Mouse (Mus musculus): ENCODE data around the gene Katnal1. TPM values are rescaled to one million over a fixed set of nuclear protein-coding genes. Genes with fewer than 3 reads are reported as not detected.
A peak's percentile ranks its signal among the peaks of the same experiment; 100 is the strongest.

Gene Katnal1
- polyA plus RNA-seq, 1 experiment from 2014 or later: 19.9 TPM

- no peak for TF ChIP-seq CTCF (IDR thresholded peaks at IDR 0.05)
- CTCF ChIA-PET: interaction anchor here (2.7 kb wide), 1 partner anchor 10 kb away, joined by 6 read pairs; no protein-coding TSS in a partner anchor
- ATAC-seq (no peak), DNase-seq (ENCODE audit: low read depth, low spot score) (no peak)
- POLR2A ChIA-PET: no interaction called here
- no peaks in the 10 kb centered on the region for H3K27me3 ChIP-seq
- in situ Hi-C loops (cut with MboI; ENCODE audit: low pct_unique_long_range_greater_than_20kb): no loop called here
These were observed 61.9 kb downstream of the Katnal1 start for GRCm38 (mm10) chr5:148867171-148867570.

- DNase-seq (ENCODE audit: low read depth, low spot score): no peak
- ATAC-seq: no peak
- in situ Hi-C loops (cut with MboI; ENCODE audit: low pct_unique_long_range_greater_than_20kb): no loop called here
- ChIA-PET CTCF (interaction anchor here (1.9 to 2.7 kb wide), 2 partner anchors 11 to 58 kb away, joined by 6 to 8 read pairs; no protein-coding TSS in a partner anchor), POLR2A (interaction anchor here (1.7 kb wide), 1 partner anchor 7 kb away, joined by 3 read pairs; no protein-coding TSS in a partner anchor)
- no peaks in the 10 kb centered on the region for H3K27me3 ChIP-seq
- no peak for TF ChIP-seq CTCF (IDR thresholded peaks at IDR 0.05)
These were observed 62.5 kb downstream of the Katnal1 start for GRCm38 (mm10) chr5:148866571-148866970.

- no peak for TF ChIP-seq CTCF (IDR thresholded peaks at IDR 0.05)
- ATAC-seq: no peak
These were observed 65.7 kb downstream of the Katnal1 start for GRCm38 (mm10) chr5:148863409-148863808.

GRCm38 (mm10) chr5:148862853-148863252 is 66.3 kb downstream of the Katnal1 start:
- ChIA-PET CTCF (no interaction called here), POLR2A (no interaction called here)
- H3K27me3 ChIP-seq: no peaks in the 10 kb centered on the region
- no peak for ATAC-seq
- in situ Hi-C loops (cut with MboI; ENCODE audit: low pct_unique_long_range_greater_than_20kb): no loop called here
- no peak for DNase-seq (ENCODE audit: low read depth, low spot score)
- no peak for TF ChIP-seq CTCF (IDR thresholded peaks at IDR 0.05)

More at GRCm38 (mm10) chr5:148863409-148863808, 65.7 kb downstream of the Katnal1 start:
- CTCF ChIA-PET: no interaction called here
- in situ Hi-C loops (cut with MboI; ENCODE audit: low pct_unique_long_range_greater_than_20kb): no loop called here
- DNase-seq (ENCODE audit: low read depth, low spot score): no peak
- POLR2A ChIA-PET: no interaction called here
- no peaks in the 10 kb centered on the region for H3K27me3 ChIP-seq

- H3K27me3 ChIP-seq: no peaks in the 10 kb centered on the region
- DNase-seq (ENCODE audit: low read depth, low spot score) (no peak), ATAC-seq (no peak)
- in situ Hi-C loops (cut with MboI; ENCODE audit: low pct_unique_long_range_greater_than_20kb): no loop called here
- CTCF ChIA-PET: interaction anchor here (1.2 kb wide), 1 partner anchor 31 kb away, joined by 4 read pairs; no protein-coding TSS in a partner anchor
- POLR2A ChIA-PET: no interaction called here
- no peak for TF ChIP-seq CTCF (IDR thresholded peaks at IDR 0.05)
These were observed 67.0 kb downstream of the Katnal1 start for GRCm38 (mm10) chr5:148862136-148862535.

GRCm38 (mm10) chr5:148857522-148857921 is 71.6 kb downstream of the Katnal1 start:
- ChIA-PET POLR2A (no interaction called here), CTCF (no interaction called here)
- in situ Hi-C loops (cut with MboI; ENCODE audit: low pct_unique_long_range_greater_than_20kb): no loop called here
- no peak for TF ChIP-seq CTCF (IDR thresholded peaks at IDR 0.05)
- DNase-seq (ENCODE audit: low read depth, low spot score) (no peak), ATAC-seq (no peak)
- no peaks in the 10 kb centered on the region for H3K27me3 ChIP-seq

- ChIA-PET CTCF (interaction anchor here (1.2 kb wide), 1 partner anchor 25 kb away, joined by 3 read pairs; no protein-coding TSS in a partner anchor), POLR2A (no interaction called here)
- H3K27me3 ChIP-seq: no peaks in the 10 kb centered on the region
- in situ Hi-C loops (cut with MboI; ENCODE audit: low pct_unique_long_range_greater_than_20kb): no loop called here
- TF ChIP-seq CTCF (IDR thresholded peaks at IDR 0.05): no peak
- DNase-seq (ENCODE audit: low read depth, low spot score): no peak
- ATAC-seq: peak; percentile 12
These were observed 74.1 kb downstream of the Katnal1 start for GRCm38 (mm10) chr5:148855047-148855446.

GRCm38 (mm10) chr5:148854166-148854565 is 75.0 kb downstream of the Katnal1 start:
- no peak for DNase-seq (ENCODE audit: low read depth, low spot score)
- H3K27me3 ChIP-seq: no peaks in the 10 kb centered on the region
- no peak for ATAC-seq
- ChIA-PET POLR2A (no interaction called here), CTCF (interaction anchor here (1.2 kb wide), 1 partner anchor 26 kb away, joined by 3 read pairs; no protein-coding TSS in a partner anchor)
- no peak for TF ChIP-seq CTCF (IDR thresholded peaks at IDR 0.05)
- in situ Hi-C loops (cut with MboI; ENCODE audit: low pct_unique_long_range_greater_than_20kb): no loop called here

- in situ Hi-C loops (cut with MboI; ENCODE audit: low pct_unique_long_range_greater_than_20kb): no loop called here
- CTCF ChIA-PET: no interaction called here
- POLR2A ChIA-PET: no interaction called here
- no peak for DNase-seq (ENCODE audit: low read depth, low spot score)
- TF ChIP-seq CTCF (IDR thresholded peaks at IDR 0.05): no peak
- ATAC-seq: no peak
- H3K27me3 ChIP-seq: no peaks in the 10 kb centered on the region
These were observed 79.6 kb downstream of the Katnal1 start for GRCm38 (mm10) chr5:148849516-148849915.

- CTCF ChIA-PET: no interaction called here
- ATAC-seq (no peak), DNase-seq (ENCODE audit: low read depth, low spot score) (no peak)
- POLR2A ChIA-PET: no interaction called here
- in situ Hi-C loops (cut with MboI; ENCODE audit: low pct_unique_long_range_greater_than_20kb): no loop called here
- TF ChIP-seq CTCF (IDR thresholded peaks at IDR 0.05): peak; percentile 45
- no peaks in the 10 kb centered on the region for H3K27me3 ChIP-seq
These were observed 82.1 kb downstream of the Katnal1 start for GRCm38 (mm10) chr5:148847032-148847431.

- TF ChIP-seq CTCF (IDR thresholded peaks at IDR 0.05): no peak
- ChIA-PET CTCF (interaction anchor here (1.0 to 1.7 kb wide), 3 partner anchors 25 to 42 kb away, joined by 3 to 4 read pairs (median 3); no protein-coding TSS in a partner anchor), POLR2A (no interaction called here)
- H3K27me3 ChIP-seq: no peaks in the 10 kb centered on the region
- DNase-seq (ENCODE audit: low read depth, low spot score) (no peak), ATAC-seq (no peak)
- in situ Hi-C loops (cut with MboI; ENCODE audit: low pct_unique_long_range_greater_than_20kb): no loop called here
These were observed 92.1 kb downstream of the Katnal1 start for GRCm38 (mm10) chr5:148837069-148837468.

Measured in Patski (cell line).